Mouse (Mus musculus): ENCODE measurements around the gene Zfp791. TPM values are rescaled to one million over a fixed set of nuclear protein-coding genes. Genes with fewer than 3 reads are reported as not detected.

Zfp791 gene
- polyA plus RNA-seq, 1 experiment from 2014 or later = 2.7 TPM

GRCm38 (mm10) chr8:85116984-85117383 lies 5.9 kb downstream of the Zfp791 start:
- ATAC-seq = no peak
- Histone ChIP-seq H3K36me3 (ENCODE audit: control insufficient read depth, insufficient read depth, low read length) (peaks cover 3% of the 10 kb centered on the region; the same call in 1 of the 2 replicates), H3K27me3 (replicated peaks; ENCODE audit: control insufficient read depth, insufficient read depth, low read length) (no peaks in the 10 kb centered on the region), H3K9me3 (ENCODE audit: control insufficient read depth, low read length) (no peaks in the 10 kb centered on the region), H3K4me3 (ENCODE audit: low read length) (no peak overlapping the region), H3K9ac (ENCODE audit: low read depth, low read length) (no peak overlapping the region), H3K27ac (ENCODE audit: low read length) (no peak overlapping the region), H3K4me1 (ENCODE audit: control insufficient read depth, insufficient read depth, low read length) (0 out of 2 replicates have a peak, but pooled peaks cover 3% of the 10 kb centered on the region), H3K4me2 (ENCODE audit: low read depth, low read length) (no peak overlapping the region)
- WGBS = 65% methylated on average over 7 of the region's 7 CpGs

GRCm38 (mm10) chr8:85115501-85115900 lies 7.4 kb downstream of the Zfp791 start:
- Histone ChIP-seq H3K9me3 (ENCODE audit: control insufficient read depth, low read length) (no peaks in the 10 kb centered on the region), H3K27me3 (replicated peaks; ENCODE audit: control insufficient read depth, insufficient read depth, low read length) (no peaks in the 10 kb centered on the region), H3K4me2 (ENCODE audit: low read depth, low read length) (no peak overlapping the region), H3K36me3 (ENCODE audit: control insufficient read depth, insufficient read depth, low read length) (peaks cover 14% of the 10 kb centered on the region), H3K9ac (ENCODE audit: low read depth, low read length) (no peak overlapping the region), H3K4me1 (ENCODE audit: control insufficient read depth, insufficient read depth, low read length) (0 out of 2 replicates have a peak, but pooled peaks cover 3% of the 10 kb centered on the region), H3K4me3 (ENCODE audit: low read length) (no peak overlapping the region), H3K27ac (ENCODE audit: low read length) (no peak overlapping the region)
- no peak for ATAC-seq
- WGBS = 85% methylated on average over 4 of the region's 4 CpGs

- Histone ChIP-seq H3K36me3 (ENCODE audit: control insufficient read depth, insufficient read depth, low read length) (peaks cover 24% of the 10 kb centered on the region), H3K9ac (ENCODE audit: low read depth, low read length) (no peak overlapping the region), H3K4me3 (ENCODE audit: low read length) (no peak overlapping the region), H3K27ac (ENCODE audit: low read length) (no peak overlapping the region), H3K27me3 (replicated peaks; ENCODE audit: control insufficient read depth, insufficient read depth, low read length) (no peaks in the 10 kb centered on the region), H3K9me3 (ENCODE audit: control insufficient read depth, low read length) (peaks cover 3% of the 10 kb centered on the region; the same call in 1 of the 2 replicates), H3K4me1 (ENCODE audit: control insufficient read depth, insufficient read depth, low read length) (no peaks in the 10 kb centered on the region), H3K4me2 (ENCODE audit: low read depth, low read length) (no peak overlapping the region)
- no peak for ATAC-seq
- WGBS = 94% methylated on average over 10 of the region's 10 CpGs
Measured at GRCm38 (mm10) chr8:85113241-85113640, 9.7 kb downstream of the Zfp791 start.

GRCm38 (mm10) chr8:85100076-85100665 lies 22.7 kb downstream of the Zfp791 start:
- Histone ChIP-seq H3K4me2 (ENCODE audit: low read depth, low read length) (no peak overlapping the region), H3K4me3 (ENCODE audit: low read length) (no peak overlapping the region), H3K36me3 (ENCODE audit: control insufficient read depth, insufficient read depth, low read length) (peaks cover 7% of the 10 kb centered on the region), H3K9me3 (ENCODE audit: control insufficient read depth, low read length) (no peaks in the 10 kb centered on the region; the same call in 1 of the 2 replicates), H3K27me3 (replicated peaks; ENCODE audit: control insufficient read depth, insufficient read depth, low read length) (no peaks in the 10 kb centered on the region), H3K9ac (ENCODE audit: low read depth, low read length) (no peak overlapping the region), H3K27ac (ENCODE audit: low read length) (no peak overlapping the region), H3K4me1 (ENCODE audit: control insufficient read depth, insufficient read depth, low read length) (no peaks in the 10 kb centered on the region)
- 87% methylated on average over 4 of the region's 4 CpGs for WGBS
- no peak for ATAC-seq

GRCm38 (mm10) chr8:85096850-85097249 lies 26.0 kb downstream of the Zfp791 start:
- no peaks in the 10 kb centered on the region for H3K27me3 ChIP-seq (replicated peaks; ENCODE audit: control insufficient read depth, insufficient read depth, low read length)
- H3K9me3 ChIP-seq (ENCODE audit: control insufficient read depth, low read length) = no peaks in the 10 kb centered on the region; the same call in 1 of the 2 replicates
- no peak overlapping the region for H3K27ac ChIP-seq (ENCODE audit: low read length)
- no peak overlapping the region for H3K4me3 ChIP-seq (ENCODE audit: low read length)
- H3K4me1 ChIP-seq (ENCODE audit: control insufficient read depth, insufficient read depth, low read length) = no peaks in the 10 kb centered on the region
- peaks cover 7% of the 10 kb centered on the region for H3K36me3 ChIP-seq (ENCODE audit: control insufficient read depth, insufficient read depth, low read length)
- H3K9ac ChIP-seq (ENCODE audit: low read depth, low read length) = no peak overlapping the region
- no peak for ATAC-seq
- 90% methylated on average over 4 of the region's 4 CpGs for WGBS
- no peak overlapping the region for H3K4me2 ChIP-seq (ENCODE audit: low read depth, low read length)

- no peaks in the 10 kb centered on the region for H3K27me3 ChIP-seq (replicated peaks; ENCODE audit: control insufficient read depth, insufficient read depth, low read length)
- no peaks in the 10 kb centered on the region for H3K4me1 ChIP-seq (ENCODE audit: control insufficient read depth, insufficient read depth, low read length)
- no peak overlapping the region for H3K9ac ChIP-seq (ENCODE audit: low read depth, low read length)
- ATAC-seq = no peak
- H3K4me3 ChIP-seq (ENCODE audit: low read length) = no peak overlapping the region
- H3K4me2 ChIP-seq (ENCODE audit: low read depth, low read length) = no peak overlapping the region
- no peaks in the 10 kb centered on the region for H3K9me3 ChIP-seq (ENCODE audit: control insufficient read depth, low read length)
- 92% methylated on average over 16 of the region's 16 CpGs for WGBS
- H3K36me3 ChIP-seq (ENCODE audit: control insufficient read depth, insufficient read depth, low read length) = peaks cover 7% of the 10 kb centered on the region
- no peak overlapping the region for H3K27ac ChIP-seq (ENCODE audit: low read length)
Measured at GRCm38 (mm10) chr8:85096196-85096595, 26.7 kb downstream of the Zfp791 start.

GRCm38 (mm10) chr8:85095566-85095965 lies 27.3 kb downstream of the Zfp791 start:
- Histone ChIP-seq H3K4me2 (ENCODE audit: low read depth, low read length) (no peak overlapping the region), H3K27me3 (replicated peaks; ENCODE audit: control insufficient read depth, insufficient read depth, low read length) (no peaks in the 10 kb centered on the region), H3K4me3 (ENCODE audit: low read length) (no peak overlapping the region), H3K4me1 (ENCODE audit: control insufficient read depth, insufficient read depth, low read length) (no peaks in the 10 kb centered on the region), H3K36me3 (ENCODE audit: control insufficient read depth, insufficient read depth, low read length) (peaks cover 7% of the 10 kb centered on the region), H3K27ac (ENCODE audit: low read length) (no peak overlapping the region), H3K9me3 (ENCODE audit: control insufficient read depth, low read length) (no peaks in the 10 kb centered on the region), H3K9ac (ENCODE audit: low read depth, low read length) (no peak overlapping the region)
- WGBS = 96% methylated on average over 7 of the region's 7 CpGs
- ATAC-seq = no peak

- no peak for ATAC-seq
- Histone ChIP-seq H3K36me3 (ENCODE audit: control insufficient read depth, insufficient read depth, low read length) (peaks cover 7% of the 10 kb centered on the region), H3K9me3 (ENCODE audit: control insufficient read depth, low read length) (no peaks in the 10 kb centered on the region), H3K27me3 (replicated peaks; ENCODE audit: control insufficient read depth, insufficient read depth, low read length) (no peaks in the 10 kb centered on the region), H3K9ac (ENCODE audit: low read depth, low read length) (no peak overlapping the region), H3K27ac (ENCODE audit: low read length) (no peak overlapping the region), H3K4me2 (ENCODE audit: low read depth, low read length) (no peak overlapping the region), H3K4me1 (ENCODE audit: control insufficient read depth, insufficient read depth, low read length) (no peaks in the 10 kb centered on the region), H3K4me3 (ENCODE audit: low read length) (no peak overlapping the region)
- WGBS = 93% methylated on average over 13 of the region's 13 CpGs
Measured at GRCm38 (mm10) chr8:85095051-85095450, 27.8 kb downstream of the Zfp791 start.

- WGBS = 37% methylated on average over 21 of the region's 21 CpGs
- H3K9ac ChIP-seq (ENCODE audit: low read depth, low read length) = no peak overlapping the region
- H3K27me3 ChIP-seq (replicated peaks; ENCODE audit: control insufficient read depth, insufficient read depth, low read length) = no peaks in the 10 kb centered on the region
- H3K4me2 ChIP-seq (ENCODE audit: low read depth, low read length) = no peak overlapping the region
- no peak for ATAC-seq
- H3K36me3 ChIP-seq (ENCODE audit: control insufficient read depth, insufficient read depth, low read length) = peaks cover 10% of the 10 kb centered on the region
- no peaks in the 10 kb centered on the region for H3K4me1 ChIP-seq (ENCODE audit: control insufficient read depth, insufficient read depth, low read length)
- no peaks in the 10 kb centered on the region for H3K9me3 ChIP-seq (ENCODE audit: control insufficient read depth, low read length)
- no peak overlapping the region for H3K4me3 ChIP-seq (ENCODE audit: low read length)
- H3K27ac ChIP-seq (ENCODE audit: low read length) = no peak overlapping the region
Measured at GRCm38 (mm10) chr8:85091526-85092090, 31.3 kb downstream of the Zfp791 start.

Data from intestine, embryonic 16.5 days (tissue).